Mouse (Mus musculus) right cerebral cortex, postnatal 14 days (tissue): Measurements from ENCODE around the gene Prss50.
"Not testable (repeated sequence)": the region's sequence is repeated elsewhere in the genome, so short reads cannot be mapped to it uniquely, and the experiment has no call there.

ENCODE experiments used
- DNase-seq: peaks from one replicate; pipeline ENCODE4 v3.0.0; 2022

The Prss50 gene

GRCm38 (mm10) chr9:110857781-110858472 lies at the start of gene Prss50:
TSS of gene Prss50 (plus strand) at chr9:110857967.
- DNase-seq, result no peak

GRCm38 (mm10) chr9:110810051-110810450 lies 47.7 kb upstream of the Prss50 start:
- no peak for DNase-seq

- no peak for DNase-seq
These were observed 44.0 kb upstream of the Prss50 start, which contains the start of gene Prss44 for GRCm38 (mm10) chr9:110813789-110814188. TSS of gene Prss44 (plus strand) at chr9:110813994.

GRCm38 (mm10) chr9:110820546-110820945 lies 37.2 kb upstream of the Prss50 start:
- not testable (repeated sequence) for DNase-seq

GRCm38 (mm10) chr9:110821436-110821835 lies 36.3 kb upstream of the Prss50 start:
- DNase-seq, result no peak

- no peak for DNase-seq
These were observed 32.3 kb upstream of the Prss50 start for GRCm38 (mm10) chr9:110825426-110825825.

GRCm38 (mm10) chr9:110825832-110826231 lies 31.9 kb upstream of the Prss50 start:
- no peak for DNase-seq

- no peak for DNase-seq
These were observed 31.4 kb upstream of the Prss50 start, which contains the start of gene Prss43 for GRCm38 (mm10) chr9:110826390-110826789. TSS of gene Prss43 (plus strand) at chr9:110826690.

GRCm38 (mm10) chr9:110833021-110833420 lies 24.7 kb upstream of the Prss50 start:
- DNase-seq, result no peak

- no peak for DNase-seq
These were observed 23.4 kb upstream of the Prss50 start, which contains the start of gene Prss45 for GRCm38 (mm10) chr9:110834411-110834810. TSS of gene Prss45 (plus strand) at chr9:110834588.

GRCm38 (mm10) chr9:110834961-110835360 lies 22.8 kb upstream of the Prss50 start:
- DNase-seq, result no peak

GRCm38 (mm10) chr9:110836112-110836511 lies 21.7 kb upstream of the Prss50 start:
- DNase-seq, result no peak

- no peak for DNase-seq
These were observed 16.9 kb upstream of the Prss50 start for GRCm38 (mm10) chr9:110840905-110841304.

- no peak for DNase-seq
These were observed 16.3 kb upstream of the Prss50 start for GRCm38 (mm10) chr9:110841438-110841837.

- no peak for DNase-seq
These were observed 13.6 kb upstream of the Prss50 start, which contains the start of gene Prss46 for GRCm38 (mm10) chr9:110844206-110844605. TSS of gene Prss46 (plus strand) at chr9:110844506.

GRCm38 (mm10) chr9:110849162-110849561 lies 8.6 kb upstream of the Prss50 start:
- no peak for DNase-seq

GRCm38 (mm10) chr9:110855903-110856302 lies 1.9 kb upstream of the Prss50 start:
- DNase-seq, result no peak

- no peak for DNase-seq
These were observed 847 bp upstream of the Prss50 start for GRCm38 (mm10) chr9:110856920-110857319.

- no peak for DNase-seq
These were observed 756 bp downstream of the Prss50 start for GRCm38 (mm10) chr9:110858523-110858922.

- no peak for DNase-seq
These were observed 1.3 kb downstream of the Prss50 start for GRCm38 (mm10) chr9:110858967-110859596.

- peak; percentile 39 for DNase-seq
These were observed 13.3 kb downstream of the Prss50 start for GRCm38 (mm10) chr9:110871030-110871429.

GRCm38 (mm10) chr9:110873681-110874659 lies 16.2 kb downstream of the Prss50 start:
- peak; percentile 84 for DNase-seq

GRCm38 (mm10) chr9:110874660-110875191 lies 17.0 kb downstream of the Prss50 start:
- no peak for DNase-seq
